Mouse (Mus musculus) heart, adult 10 weeks (tissue): Measurements from ENCODE around the gene Cox17. TPM values are rescaled to one million over a fixed set of nuclear protein-coding genes. Genes with fewer than 3 reads are reported as not detected.

Experiments used
- polyA plus RNA-seq: library from polyadenylated mRNA; stranded (reverse); fragments of 350-450 nt; fragmentation: Illumina TruSeq; extraction: RNeasy Lipid Tissue Mini Kit (QIAGEN cat#74804); gene quantifications from one replicate; pipeline ENCODE4 v1.2.3, GENCODE M21; 2014; ENCODE audit warnings: low read depth, low replicate concordance

The Cox17 gene
- polyA plus RNA-seq, result 607 TPM

GRCm38 (mm10) chr16:38346529-38347325 lies at the start of gene Cox17, which contains the start of gene Gm21987:
Gene Cox17 (plus strand): TSS chr16:38346991.
Gene Gm21987 (plus strand): TSS chr16:38347040.

DNA sequence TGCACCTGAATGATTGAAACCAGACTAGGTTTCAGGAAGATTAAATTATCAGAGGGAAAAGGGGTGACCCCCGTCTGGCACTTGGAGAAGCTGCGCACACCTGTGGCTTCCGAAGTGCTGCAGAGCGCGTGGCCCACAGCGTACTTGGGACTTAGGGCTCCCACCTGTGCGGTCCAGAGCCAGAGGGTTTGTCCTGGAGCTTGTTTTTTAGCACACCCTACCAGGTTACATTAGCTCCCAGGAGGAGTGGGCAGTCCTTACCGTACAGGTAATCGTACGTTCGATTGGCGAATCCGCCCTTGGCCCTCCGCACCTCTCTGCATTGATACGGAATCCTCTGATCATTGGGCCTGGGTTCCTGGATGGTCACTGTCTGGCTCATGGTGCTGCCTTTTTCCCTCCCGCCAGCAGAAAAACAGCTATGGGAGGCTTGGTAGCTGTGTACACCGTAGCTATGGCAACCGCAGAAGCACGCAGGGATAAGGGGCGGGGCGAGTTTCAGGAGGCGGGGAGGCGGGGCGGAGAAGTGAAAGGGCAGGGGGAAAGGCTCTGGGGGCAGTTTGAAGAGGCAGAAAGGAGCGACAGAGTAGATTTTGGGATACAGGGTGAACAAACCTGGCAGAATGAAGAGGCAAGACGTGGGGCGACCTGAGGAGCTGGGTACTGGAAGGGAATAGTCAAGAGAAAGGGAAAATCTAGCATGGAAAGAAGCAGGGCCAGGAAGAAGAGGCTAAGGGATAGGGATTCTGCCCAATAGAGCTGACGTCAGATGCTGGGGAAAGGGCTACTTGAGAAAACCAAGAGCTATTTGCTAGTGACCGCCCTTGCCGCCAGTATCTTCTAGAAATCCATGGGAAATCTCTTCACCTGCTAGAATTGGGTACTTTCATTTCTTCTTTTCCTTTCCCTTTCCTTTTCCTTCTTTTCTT lies 5.1 kb upstream of the Cox17 start, which contains the start of gene Maats1:
Gene Maats1 (minus strand): TSS at position 748 of the 929 bp plus-strand sequence.

DNA sequence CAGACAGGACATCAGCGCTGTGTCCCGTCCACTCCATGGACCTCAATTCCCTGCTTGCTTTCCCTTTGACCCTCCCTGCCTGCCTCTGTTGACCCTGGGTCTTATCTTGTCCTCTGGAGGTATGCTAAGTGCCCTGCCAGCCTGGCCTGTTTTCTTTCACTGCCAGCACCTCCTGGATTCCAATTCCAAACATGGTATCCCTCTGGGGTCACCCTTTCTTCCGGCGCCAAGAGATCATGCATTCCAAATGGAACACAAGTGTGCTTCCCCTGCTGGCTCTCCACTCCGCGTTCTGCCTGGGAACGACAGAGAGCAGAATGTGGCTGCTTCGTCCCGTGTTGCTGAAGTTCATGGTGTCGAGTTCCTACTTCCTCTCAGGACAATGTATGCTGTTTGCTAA lies 15.1 kb downstream of the Cox17 start, which contains the start of gene Popdc2:
Gene Popdc2 (plus strand): TSS at position 277 of the 400 bp plus-strand sequence.

Other genes starting within 250 kb of the Cox17 start
- gene Nr1i2, start 52.2 kb upstream of the Cox17 start, polyA plus RNA-seq, result not detected
- not detected for gene Maats1, start 4.8 kb upstream of the Cox17 start, polyA plus RNA-seq
- gene Gm21987, start within 50 bp of the Cox17 start, polyA plus RNA-seq, result not detected
- 511 TPM for gene Popdc2, start 15.2 kb downstream of the Cox17 start, polyA plus RNA-seq
- 11.5 TPM for gene Pla1a, start 86.2 kb downstream of the Cox17 start, polyA plus RNA-seq
- 22.7 TPM for gene Adprh, start 105.7 kb downstream of the Cox17 start, polyA plus RNA-seq
- gene Cd80, start 108.6 kb downstream of the Cox17 start, polyA plus RNA-seq, result 1.3 TPM
- gene Timmdc1, start 175.7 kb downstream of the Cox17 start, polyA plus RNA-seq, result 45.8 TPM
- 15.3 TPM for gene Poglut1, start 203.3 kb downstream of the Cox17 start, polyA plus RNA-seq
- gene Tmem39a, start 211.7 kb downstream of the Cox17 start, polyA plus RNA-seq, result 24.6 TPM